Mouse (Mus musculus): ENCODE results near the gene Rhbdd3. TPM values are rescaled to one million over a fixed set of nuclear protein-coding genes. Genes with fewer than 3 reads are reported as not detected.

The Rhbdd3 gene
- total and polyA plus RNA-seq, 3 experiments = 35.9 to 55.7 TPM; not detected in 1

DNA sequence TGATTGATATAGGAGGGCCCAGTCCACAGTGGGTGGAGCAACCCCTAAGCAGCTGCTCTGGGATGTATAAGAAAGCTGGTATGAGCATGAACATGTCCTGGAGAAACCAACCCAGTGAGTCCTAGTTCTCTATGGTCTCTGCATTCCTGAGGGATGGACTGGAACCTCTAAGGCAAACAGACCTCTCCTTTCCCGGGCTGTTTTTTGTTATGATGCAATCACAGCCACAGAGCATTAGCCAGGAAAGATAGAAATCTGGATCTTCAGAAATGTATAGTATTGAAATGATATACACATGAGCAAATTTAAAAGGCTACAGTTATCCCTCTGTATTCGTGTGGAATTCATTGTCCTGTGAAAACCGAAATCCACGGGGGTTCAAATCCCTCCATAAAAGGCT is 27.0 kb downstream of the Rhbdd3 start:
- no peak for DNase-seq (ENCODE audit: low read depth, low spot score)
- H3K36me3 ChIP-seq (ENCODE audit: control insufficient read depth in 1 of 2, insufficient read depth in 2 of 2, low read length in 2 of 2) = no peaks in the 10 kb centered on the region
- no peak overlapping the region for H3K9ac ChIP-seq (ENCODE audit: control insufficient read depth, low read depth, low read length, poor library complexity, severe bottlenecking)
- H3K9me3 ChIP-seq (replicated peaks; ENCODE audit: insufficient read depth, low read length) = no peaks in the 10 kb centered on the region
- H3K27me3 ChIP-seq (ENCODE audit: control insufficient read depth in 1 of 2, insufficient read depth in 2 of 2, low read length in 2 of 2) = peaks cover 3 to 13% of the 10 kb centered on the region in 2 experiments
- H3K27ac ChIP-seq (ENCODE audit: control insufficient read depth, low read depth, low read length) = no peak overlapping the region
- TF ChIP-seq CHD1 (IDR thresholded peaks at IDR 0.05; ENCODE audit: low read depth, low read length) (no peak), RCOR1 (IDR thresholded peaks at IDR 0.05; ENCODE audit: low read depth, low read length) (no peak), POLR2A (IDR thresholded peaks at IDR 0.05; ENCODE audit: control insufficient read depth in 1 of 2, insufficient read depth in 1 of 2, low read depth in 1 of 2, low read length in 2 of 2, poor library complexity in 1 of 2) (no peak), POLR2AphosphoS2 (IDR thresholded peaks at IDR 0.05; ENCODE audit: low read length) (no peak), MXI1 (IDR thresholded peaks at IDR 0.05; ENCODE audit: low read depth, low read length) (no peak), USF1 (IDR thresholded peaks at IDR 0.05; ENCODE audit: low read depth, low read length) (no peak), BHLHE40 (IDR thresholded peaks at IDR 0.05; ENCODE audit: borderline replicate concordance, low read depth, low read length) (no peak), ZC3H11A (IDR thresholded peaks at IDR 0.05; ENCODE audit: low read depth, low read length) (no peak), ETS1 (IDR thresholded peaks at IDR 0.05; ENCODE audit: low read depth, low read length) (no peak), HCFC1 (IDR thresholded peaks at IDR 0.05; ENCODE audit: low read depth, low read length) (no peak), TBP (IDR thresholded peaks at IDR 0.05; ENCODE audit: low read depth, low read length) (no peak), ZKSCAN1 (IDR thresholded peaks at IDR 0.05; ENCODE audit: low read depth, low read length) (no peak), MYC (IDR thresholded peaks at IDR 0.05; ENCODE audit: low read depth, low read length) (no peak), NELFE (IDR thresholded peaks at IDR 0.05; ENCODE audit: low read depth, low read length) (no peak), EP300 (IDR thresholded peaks at IDR 0.05; ENCODE audit: low read depth in 1 of 2, low read length in 2 of 2) (no peak), MYB (IDR thresholded peaks at IDR 0.05; ENCODE audit: low read depth, low read length) (no peak), MEF2A (IDR thresholded peaks at IDR 0.05; ENCODE audit: extremely low read depth, insufficient replicate concordance, low read depth, low read length, poor library complexity, severe bottlenecking) (no peak)
- H3K4me3 ChIP-seq (ENCODE audit: control insufficient read depth in 1 of 2, insufficient read depth in 1 of 2, low read depth in 2 of 2, low read length in 2 of 2) = no peak overlapping the region
- no peaks in the 10 kb centered on the region for H3K4me1 ChIP-seq (ENCODE audit: control insufficient read depth in 1 of 2, insufficient read depth in 2 of 2, low read length in 2 of 2)
- H3K79me2 ChIP-seq (ENCODE audit: control insufficient read depth, insufficient read depth, low read length, poor library complexity) = no peaks in the 10 kb centered on the region

- Histone ChIP-seq H3K9me3 (replicated peaks; ENCODE audit: insufficient read depth, low read length) (no peaks in the 10 kb centered on the region), H3K27me3 (ENCODE audit: control insufficient read depth in 1 of 2, insufficient read depth in 2 of 2, low read length in 2 of 2) (peaks cover 0 to 9% of the 10 kb centered on the region in 2 experiments; a peak in 3 of 4 replicates), H3K4me1 (ENCODE audit: control insufficient read depth in 1 of 2, insufficient read depth in 2 of 2, low read length in 2 of 2) (no peaks in the 10 kb centered on the region), H3K27ac (ENCODE audit: control insufficient read depth, low read depth, low read length) (no peak overlapping the region), H3K4me3 (ENCODE audit: control insufficient read depth in 1 of 2, insufficient read depth in 1 of 2, low read depth in 2 of 2, low read length in 2 of 2) (no peak overlapping the region), H3K9ac (ENCODE audit: control insufficient read depth, low read depth, low read length, poor library complexity, severe bottlenecking) (no peak overlapping the region), H3K79me2 (ENCODE audit: control insufficient read depth, insufficient read depth, low read length, poor library complexity) (no peaks in the 10 kb centered on the region), H3K36me3 (ENCODE audit: control insufficient read depth in 1 of 2, insufficient read depth in 2 of 2, low read length in 2 of 2) (no peaks in the 10 kb centered on the region)
- no peak for TF ChIP-seq KAT2A (conservative IDR thresholded peaks at IDR 0.05; ENCODE audit: low read depth, low read length)
- TF ChIP-seq MEF2A (IDR thresholded peaks at IDR 0.05; ENCODE audit: extremely low read depth, insufficient replicate concordance, low read depth, low read length, poor library complexity, severe bottlenecking) = no peak
- no peak for TF ChIP-seq ZNF384 (IDR thresholded peaks at IDR 0.05; ENCODE audit: low read depth, low read length)
- TF ChIP-seq MYC (IDR thresholded peaks at IDR 0.05; ENCODE audit: low read depth, low read length) = no peak
- TF ChIP-seq ZC3H11A (IDR thresholded peaks at IDR 0.05; ENCODE audit: low read depth, low read length) = no peak
- TF ChIP-seq POLR2A (IDR thresholded peaks at IDR 0.05; ENCODE audit: control insufficient read depth in 1 of 2, insufficient read depth in 1 of 2, low read depth in 1 of 2, low read length in 2 of 2, poor library complexity in 1 of 2) = no peak
- TF ChIP-seq MXI1 (IDR thresholded peaks at IDR 0.05; ENCODE audit: low read depth, low read length) = no peak
- no peak for TF ChIP-seq BHLHE40 (IDR thresholded peaks at IDR 0.05; ENCODE audit: borderline replicate concordance, low read depth, low read length)
- no peak for TF ChIP-seq MAX (IDR thresholded peaks at IDR 0.05; ENCODE audit: low read length)
- TF ChIP-seq POLR2AphosphoS2 (IDR thresholded peaks at IDR 0.05; ENCODE audit: low read length) = no peak
- TF ChIP-seq GABPA (IDR thresholded peaks at IDR 0.05; ENCODE audit: low read depth, low read length) = no peak
- no peak for TF ChIP-seq RCOR1 (IDR thresholded peaks at IDR 0.05; ENCODE audit: low read depth, low read length)
- TF ChIP-seq JUND (IDR thresholded peaks at IDR 0.05; ENCODE audit: low read depth, low read length) = no peak
- no peak for DNase-seq (ENCODE audit: low read depth, low spot score)
These were observed 30.3 kb downstream of the Rhbdd3 start for GRCm38 (mm10) chr11:5129035-5129480.
